In the genomic region with DNA sequence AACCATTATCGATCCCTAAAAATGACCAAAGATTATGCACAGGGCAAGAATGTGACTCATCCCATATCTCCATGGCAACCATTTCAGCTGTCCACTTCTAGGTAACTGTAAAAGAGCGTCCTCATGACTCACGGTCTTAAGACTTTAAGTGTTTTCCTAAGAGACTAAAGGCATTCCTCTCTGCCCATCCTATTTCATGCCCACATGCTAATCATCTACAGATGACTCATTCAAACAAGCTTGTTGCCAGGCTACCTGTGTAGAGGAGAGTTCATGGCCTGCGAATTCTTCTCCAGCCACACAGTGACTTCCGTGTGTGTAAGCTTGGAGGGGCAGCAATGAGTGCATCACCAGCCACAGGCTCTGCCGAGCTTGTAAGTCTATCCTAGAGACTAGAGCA, we compare ENCODE assay signal across 11 mouse cellular contexts. TPM values are rescaled to one million over a fixed set of nuclear protein-coding genes. Genes with fewer than 3 reads are reported as not detected.
DNase-seq lines count a peak whose midpoint lies in the region; ATAC-seq and TF ChIP-seq lines count a peak whose summit lies in the region.
"Had no signal": no experiment of that assay in that cellular context is flagged by ENCODE, and none has a peak within 500 bp of the region (broad histone marks: within the 10 kb centered on the region; RNA-seq: fewer than 3 reads in every experiment).

No protein-coding gene starts in this region.

- 64% methylated on average over 6 of the region's 6 CpGs for WGBS in kidney, embryonic 14.5 days
- 64% methylated on average over 6 of the region's 6 CpGs for WGBS in intestine, embryonic 14.5 days

- no peak for TF ChIP-seq CTCF in C2C12 (IDR thresholded peaks at IDR 0.05; ENCODE audit: control insufficient read depth, insufficient read depth, insufficient read length)

- H3K79me3 ChIP-seq in C2C12 (ENCODE audit: low read depth): peaks cover 23% of the 10 kb centered on the region

- no peak overlapping the region for H3K27ac ChIP-seq in kidney, embryonic 14.5 days (ENCODE audit: low read depth, low read length)
- H3K27ac ChIP-seq in intestine, embryonic 14.5 days (ENCODE audit: low read depth): no peak overlapping the region

- H3K4me1 ChIP-seq in kidney, embryonic 14.5 days (ENCODE audit: control insufficient read depth, insufficient read depth, low read length): 0 out of 2 replicates have a peak, but pooled peaks cover 4% of the 10 kb centered on the region
- peaks cover 13% of the 10 kb centered on the region; the same call in 1 of the 2 replicates for H3K4me1 ChIP-seq in intestine, embryonic 14.5 days (replicated peaks; ENCODE audit: control insufficient read depth, insufficient read depth, low read length)

- H3K79me2 ChIP-seq in C2C12 (ENCODE audit: control insufficient read depth, insufficient read depth): peaks cover 35% of the 10 kb centered on the region

- no peak overlapping the region for H3K4me3 ChIP-seq in kidney, embryonic 14.5 days (ENCODE audit: low read length)
- H3K4me3 ChIP-seq in C2C12 (ENCODE audit: insufficient read depth, poor library complexity, severe bottlenecking): no peak overlapping the region
- no peak overlapping the region for H3K4me3 ChIP-seq in intestine, embryonic 14.5 days (ENCODE audit: low read depth, low read length)

- DNase-seq in kidney, postnatal 25 days: no peak
- DNase-seq in intestine, embryonic 14.5 days (ENCODE audit: low spot score): no peak
- peak; percentile 68 for DNase-seq in lung, postnatal 25 days (ENCODE audit: low spot score)
- no peak for DNase-seq in spleen, postnatal 4 days (ENCODE audit: low spot score in 2 of 2)
- DNase-seq in frontal cortex, adult 2 months (ENCODE audit: extremely low spot score in 1 of 2, low spot score in 1 of 2): no peak
- no peak for DNase-seq in spleen, adult 12 weeks (ENCODE audit: low spot score)
- DNase-seq: cerebellum, adult 8-10 months; heart, postnatal 14 days; thymus, postnatal 14 days had no signal

- no peaks in the 10 kb centered on the region for H3K9me3 ChIP-seq in kidney, embryonic 14.5 days (ENCODE audit: control insufficient read depth, low read length)
- no peaks in the 10 kb centered on the region for H3K9me3 ChIP-seq in intestine, embryonic 14.5 days (ENCODE audit: control insufficient read depth, low read length)

- no peaks in the 10 kb centered on the region for H3K36me3 ChIP-seq in kidney, embryonic 14.5 days (ENCODE audit: control insufficient read depth, insufficient read depth, low read length)
- H3K36me3 ChIP-seq in C2C12 (ENCODE audit: control insufficient read depth, insufficient read depth): peaks cover 8% of the 10 kb centered on the region
- no peaks in the 10 kb centered on the region for H3K36me3 ChIP-seq in intestine, embryonic 14.5 days (ENCODE audit: control insufficient read depth, insufficient read depth, low read length)

- H3ac ChIP-seq in C2C12 (ENCODE audit: control insufficient read depth, insufficient read length, low read depth): no peak overlapping the region

- H3K4me2 ChIP-seq in kidney, embryonic 14.5 days (replicated peaks; ENCODE audit: low read depth, low read length): no peak overlapping the region
- no peak overlapping the region for H3K4me2 ChIP-seq in intestine, embryonic 14.5 days (ENCODE audit: low read length)

- H3K27me3 ChIP-seq in kidney, embryonic 14.5 days (ENCODE audit: control insufficient read depth, insufficient read depth, low read length): peaks cover 15% of the 10 kb centered on the region
- H3K27me3 ChIP-seq in C2C12 (ENCODE audit: control insufficient read depth, insufficient read depth, insufficient read length): no peaks in the 10 kb centered on the region
- H3K27me3 ChIP-seq in intestine, embryonic 14.5 days (replicated peaks; ENCODE audit: control insufficient read depth, insufficient read depth, low read length): peaks cover 22% of the 10 kb centered on the region

- no peak overlapping the region for H3K9ac ChIP-seq in kidney, embryonic 14.5 days (ENCODE audit: low read depth, low read length)
- no peak overlapping the region for H3K9ac ChIP-seq in intestine, embryonic 14.5 days (ENCODE audit: low read length)

- 0 out of 2 replicates have a peak, but pooled peaks have one; percentile 9 for ATAC-seq in kidney, embryonic 14.5 days (ENCODE audit: low FRiP score, low TSS enrichment)
- peak; percentile 79 for ATAC-seq in intestine, embryonic 14.5 days (replicated peaks; ENCODE audit: low FRiP score, low TSS enrichment, low read depth)

TF ChIP-seq in C2C12, 6 proteins besides CTCF, POLR2A, EP300 and RAD21:
- TF ChIP-seq MYOG (IDR thresholded peaks at IDR 0.05; ENCODE audit: control insufficient read depth, extremely low read depth, insufficient read length) (no peak), FOSL1 (IDR thresholded peaks at IDR 0.05; ENCODE audit: insufficient read depth, low read length, poor library complexity, severe bottlenecking) (peak; percentile 84), MAX (IDR thresholded peaks at IDR 0.05) (no peak), USF1 (IDR thresholded peaks at IDR 0.05; ENCODE audit: low read depth) (no peak), MYOD1 (IDR thresholded peaks at IDR 0.05; ENCODE audit: control insufficient read depth, insufficient read length, low read depth) (peak; percentile 76), CEBPB (IDR thresholded peaks at IDR 0.05; ENCODE audit: low read depth) (no peak)
TF ChIP-seq in C2C12: peak in this region for 2.

RNA-seq across cellular contexts. Expression of gene Lgals3, which starts 4.1 kb away (rescaled TPM):
- 11.2 and 12.0 TPM in 2 replicates for polyA plus RNA-seq in kidney, embryonic 14.5 days (2014; fragmentation: Nextera tagmentation; extraction: Ambion mirVana)
- 1,338 TPM for polyA plus RNA-seq in C2C12 (2012; fragmentation: generic; extraction: Trizol)
- 6.6 and 8.5 TPM in 2 replicates for polyA plus RNA-seq in intestine, embryonic 14.5 days (2014; fragmentation: Nextera tagmentation; extraction: Ambion mirVana)
- polyA plus RNA-seq in frontal cortex, adult 2 months (2012; rRNA removed): 2.2 and 5.4 TPM in 2 replicates

RNA-seq across cellular contexts. Expression of gene Dlgap5, which starts 46.5 kb away (rescaled TPM):
- 46.8 and 63.8 TPM in 2 replicates for polyA plus RNA-seq in kidney, embryonic 14.5 days (2014; fragmentation: Nextera tagmentation; extraction: Ambion mirVana)
- 34.2 TPM for polyA plus RNA-seq in C2C12 (2012; fragmentation: generic; extraction: Trizol)
- polyA plus RNA-seq in intestine, embryonic 14.5 days (2014; fragmentation: Nextera tagmentation; extraction: Ambion mirVana): 39.5 and 49.9 TPM in 2 replicates
- 0.61 and 0.76 TPM in 2 replicates for polyA plus RNA-seq in frontal cortex, adult 2 months (2012; rRNA removed)

Comparison
In these comparisons a context has a peak if more than half of its experiments do, and no peak if none do; other contexts are left out.
1. RNA of gene Lgals3, which starts 4.1 kb away (polyA plus RNA-seq): 1,338 TPM in C2C12 (single experiment); 11.2 to 12.0 TPM in kidney, embryonic 14.5 days, 6.6 to 8.5 TPM in intestine, embryonic 14.5 days and 2.2 to 5.4 TPM in frontal cortex, adult 2 months; every median in the first group is over 100 times any median in the second.
2. RNA of gene Dlgap5, which starts 46.5 kb away (polyA plus RNA-seq): 46.8 to 63.8 TPM in kidney, embryonic 14.5 days, 39.5 to 49.9 TPM in intestine, embryonic 14.5 days and 34.2 TPM in C2C12 (single experiment); 0.61 to 0.76 TPM in frontal cortex, adult 2 months; every median in the first group is over 10 times any median in the second.